Mouse (Mus musculus) gastrocnemius, adult 2 months (tissue): ENCODE results near the gene Ppdpf. TPM values are rescaled to one million over a fixed set of nuclear protein-coding genes. Genes with fewer than 3 reads are reported as not detected.

Experiments
- DNase-seq: peaks from one replicate; pipeline ENCODE4 v3.0.0; 2022
- H3K27ac ChIP-seq: fragments of 200-600 bp; 2 replicates; pipeline ENCODE4 v1.8.1; 2022; ENCODE audit warnings: mild to moderate bottlenecking
- H3K4me3 ChIP-seq: fragments of 200-600 bp; 2 replicates; pipeline ENCODE4 v1.8.1; 2022; ENCODE audit warnings: mild to moderate bottlenecking, moderate library complexity
- CTCF ChIP-seq: fragments of 200-600 bp; IDR thresholded peaks from 2 replicates; pipeline ENCODE4 v1.8.1; 2022; ENCODE audit warnings: antibody characterized with exemption, mild to moderate bottlenecking, moderate library complexity
- intact Hi-C: fragments of 180-260 bp; cut with DNase I; formaldehyde crosslinking; loops from one replicate; pipeline ENCODE4 v1.15.1; 2025
- total RNA-seq, 2 experiments: library from RNA; stranded (reverse); gene quantifications; 2 replicates each; pipeline ENCODE4 v1.2.3; 2021

Gene Ppdpf
- total RNA-seq, 2 experiments from 2014 or later = 39.1 to 46.2 TPM

DNA sequence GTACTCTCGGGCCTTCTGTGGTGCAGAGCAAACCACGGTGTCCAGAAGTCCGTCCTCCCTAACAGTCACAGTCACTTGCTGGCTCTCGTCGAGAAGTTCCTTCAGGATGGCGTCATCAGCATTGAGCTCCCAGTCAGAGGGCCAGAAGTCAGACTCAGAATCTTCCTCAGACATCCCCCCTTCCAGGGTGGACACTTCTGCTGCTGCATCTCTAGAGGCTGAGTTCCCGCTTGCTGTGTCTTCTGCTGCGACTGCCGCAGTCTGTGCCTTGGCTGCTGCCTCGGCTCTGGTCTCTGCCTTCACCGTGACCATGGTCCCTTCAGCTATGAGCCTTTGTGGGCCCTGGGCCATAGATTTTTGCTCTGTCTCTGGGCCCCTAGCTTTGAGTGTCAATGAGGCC lies 47.6 kb downstream of the Ppdpf start:
- TF ChIP-seq CTCF = no peak
- Histone ChIP-seq H3K27ac (no peak overlapping the region), H3K4me3 (no peak overlapping the region)
- intact Hi-C loops = no loop called here
- DNase-seq = no peak

DNA sequence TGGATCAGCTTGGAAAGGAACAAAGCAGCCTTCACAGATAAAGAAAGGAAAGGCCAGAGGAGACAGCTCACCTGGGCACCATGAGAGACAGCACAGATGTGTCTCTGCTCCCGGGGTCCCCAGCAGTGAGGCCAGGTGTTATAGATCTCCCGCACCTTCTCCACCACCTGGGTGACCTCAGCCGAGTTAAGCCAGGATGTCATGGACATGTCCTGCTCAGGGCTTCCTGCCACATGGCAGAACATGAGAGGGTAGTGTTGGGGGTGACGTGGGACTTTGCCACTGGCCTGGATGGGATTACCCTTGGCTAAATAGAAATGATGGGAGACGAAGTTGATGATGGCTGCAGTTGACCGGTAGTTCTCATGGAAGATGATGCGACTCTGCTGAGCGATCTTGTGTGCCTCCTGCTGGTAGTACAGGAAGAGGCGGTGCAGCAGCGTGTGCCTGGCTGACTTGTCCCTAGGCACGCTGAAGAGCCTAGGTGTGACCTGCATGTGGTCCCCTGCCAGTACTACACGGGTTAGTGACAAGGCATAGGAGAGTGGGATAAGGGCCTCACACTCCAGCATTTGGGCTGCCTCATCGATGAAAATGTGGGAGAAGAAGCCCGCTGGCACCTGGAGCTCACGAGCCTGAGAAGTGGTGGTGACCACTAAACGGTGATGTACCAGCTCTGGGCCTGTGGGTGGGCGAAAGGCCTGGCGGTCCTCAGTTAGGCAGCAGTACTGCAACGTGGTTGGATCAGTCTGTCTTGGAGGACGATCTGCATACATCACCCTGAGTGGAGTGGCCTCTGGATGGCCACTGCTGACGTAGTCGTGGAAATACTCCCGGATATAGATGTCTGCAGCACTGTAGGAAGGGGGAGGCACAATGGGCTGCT lies 48.9 kb downstream of the Ppdpf start:
- intact Hi-C loops = no loop called here
- no peak for DNase-seq

DNA sequence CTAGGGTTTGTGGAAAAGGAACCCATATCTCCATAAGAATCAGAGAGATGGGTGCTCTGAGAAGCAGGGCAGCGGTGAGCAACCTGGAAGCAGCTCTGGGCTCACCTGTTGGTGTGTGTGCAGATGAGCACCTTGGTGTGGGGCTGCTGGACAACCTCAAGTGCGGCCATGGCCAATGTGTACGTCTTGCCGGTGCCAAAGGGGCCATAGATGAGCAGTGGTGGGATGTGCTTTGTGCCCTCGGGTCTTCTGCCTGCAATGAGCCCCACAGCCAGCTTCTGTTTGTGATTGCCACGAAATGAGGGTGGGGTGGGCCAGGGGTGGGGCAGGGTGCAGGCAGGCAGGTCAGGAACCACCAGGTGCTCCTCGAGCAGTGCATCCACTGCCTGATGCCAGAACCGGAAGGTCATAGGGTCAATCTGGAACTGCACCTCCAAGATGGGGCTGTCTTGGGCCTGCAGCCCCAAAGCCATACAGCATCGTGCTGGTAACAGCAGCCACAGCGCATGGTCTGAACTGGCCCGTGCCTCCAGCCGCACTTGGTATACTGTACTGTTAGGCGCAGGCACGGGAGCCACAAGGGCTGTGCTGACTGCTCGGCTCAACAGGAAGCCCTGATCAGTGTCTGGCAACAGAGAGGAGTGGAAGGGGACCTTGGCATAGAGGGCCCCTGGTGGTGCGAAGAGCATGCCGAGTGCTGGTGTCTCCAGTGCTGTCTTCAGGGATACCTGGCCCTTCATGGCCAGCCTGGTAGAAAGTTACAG lies 50.4 kb downstream of the Ppdpf start:
- Histone ChIP-seq H3K4me3 (no peak overlapping the region), H3K27ac (no peak overlapping the region)
- no peak for DNase-seq
- no peak for TF ChIP-seq CTCF
- intact Hi-C loops = no loop called here

More for the DNA sequence above, 48.9 kb downstream of the Ppdpf start:
- no peak overlapping the region for H3K4me3 ChIP-seq
- no peak overlapping the region for H3K27ac ChIP-seq
- peak; percentile 28 for TF ChIP-seq CTCF

DNA sequence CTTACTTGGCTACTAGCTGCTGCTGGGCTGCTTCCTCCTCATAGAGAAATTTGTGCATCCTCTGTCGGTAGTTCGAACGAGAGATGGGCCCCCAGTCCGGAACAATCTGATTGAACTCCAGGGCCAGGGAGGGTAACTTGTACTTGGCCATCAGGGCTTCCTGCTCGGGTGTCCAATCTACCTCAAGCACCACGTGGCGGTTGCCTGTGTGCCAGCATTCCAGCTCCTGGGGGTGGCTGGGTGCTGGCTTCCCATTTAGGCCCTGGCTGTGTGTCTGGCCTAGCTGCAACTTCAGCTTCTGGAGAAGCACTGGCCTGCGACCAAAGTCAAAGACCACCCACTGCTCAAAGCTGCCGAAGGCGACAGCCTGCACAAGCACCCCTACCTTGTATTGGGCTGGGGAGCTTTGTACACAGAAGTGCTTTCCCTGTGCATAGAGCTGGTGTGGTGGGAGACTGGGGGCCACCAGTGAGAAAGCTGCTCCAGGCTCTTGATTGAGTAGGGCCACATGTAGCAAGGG lies 51.1 kb downstream of the Ppdpf start:
- TF ChIP-seq CTCF = no peak
- DNase-seq = no peak
- Histone ChIP-seq H3K4me3 (no peak overlapping the region), H3K27ac (no peak overlapping the region)
- intact Hi-C loops = no loop called here

Other genes with a start within 250 kb of the Ppdpf start
- gene Nkain4, start 232.5 kb upstream of the Ppdpf start, total RNA-seq = under 1 TPM in 1 of 2 experiments, not detected in 1; 0.78 TPM
- 10 to 100 TPM; 32.5 to 38.5 TPM for gene Arfgap1, start 220.0 kb upstream of the Ppdpf start, total RNA-seq
- 1 to 10 TPM; 1.1 to 2.3 TPM for gene Col20a1, start 200.7 kb upstream of the Ppdpf start, total RNA-seq
- gene Chrna4, start 143.7 kb upstream of the Ppdpf start, total RNA-seq = not detected
- not detected for gene Kcnq2, start 51.9 kb upstream of the Ppdpf start, total RNA-seq
- gene Eef1a2, start 30.2 kb upstream of the Ppdpf start, total RNA-seq = 1,000 to 10,000 TPM; 2,005 to 2,177 TPM
- gene Ptk6, start 15.5 kb downstream of the Ppdpf start, total RNA-seq = not detected
- under 1 TPM; 0.17 to 0.28 TPM for gene Srms, start 25.9 kb downstream of the Ppdpf start, total RNA-seq
- gene Fndc11, start 32.8 kb downstream of the Ppdpf start, total RNA-seq = not detected
- gene Helz2, start 54.8 kb downstream of the Ppdpf start, total RNA-seq = 1 to 10 TPM; 2.8 to 4.9 TPM
- gene Gmeb2, start 100.8 kb downstream of the Ppdpf start, total RNA-seq = 10 to 100 TPM in 1 of 2 experiments, 1 to 10 TPM in 1; 7.3 to 12.0 TPM
- gene Stmn3, start 127.3 kb downstream of the Ppdpf start, total RNA-seq = not detected
- 10 to 100 TPM; 12.0 to 13.0 TPM for gene Rtel1, start 132.5 kb downstream of the Ppdpf start, total RNA-seq
- 10 to 100 TPM; 13.7 to 14.8 TPM for gene Zgpat, start 177.7 kb downstream of the Ppdpf start, total RNA-seq
- 10 to 100 TPM; 23.6 to 30.8 TPM for gene Arfrp1, start 178.2 kb downstream of the Ppdpf start, total RNA-seq
- 1 to 10 TPM; 5.8 to 6.2 TPM for gene Lime1, start 192.8 kb downstream of the Ppdpf start, total RNA-seq